Mouse (Mus musculus) heart, postnatal 0 days (tissue): ENCODE measurements around the gene Pdk1.

Experiments
- CTCF ChIP-seq: IDR thresholded peaks from 2 replicates; pipeline ENCODE4 v1.5.1; 2016; ENCODE audit warnings: antibody characterized with exemption, control low read depth, low read depth
- EP300 ChIP-seq: IDR thresholded peaks from 2 replicates; pipeline ENCODE4 v1.6.1; 2016; ENCODE audit warnings: antibody characterized with exemption, low read depth

DNA sequence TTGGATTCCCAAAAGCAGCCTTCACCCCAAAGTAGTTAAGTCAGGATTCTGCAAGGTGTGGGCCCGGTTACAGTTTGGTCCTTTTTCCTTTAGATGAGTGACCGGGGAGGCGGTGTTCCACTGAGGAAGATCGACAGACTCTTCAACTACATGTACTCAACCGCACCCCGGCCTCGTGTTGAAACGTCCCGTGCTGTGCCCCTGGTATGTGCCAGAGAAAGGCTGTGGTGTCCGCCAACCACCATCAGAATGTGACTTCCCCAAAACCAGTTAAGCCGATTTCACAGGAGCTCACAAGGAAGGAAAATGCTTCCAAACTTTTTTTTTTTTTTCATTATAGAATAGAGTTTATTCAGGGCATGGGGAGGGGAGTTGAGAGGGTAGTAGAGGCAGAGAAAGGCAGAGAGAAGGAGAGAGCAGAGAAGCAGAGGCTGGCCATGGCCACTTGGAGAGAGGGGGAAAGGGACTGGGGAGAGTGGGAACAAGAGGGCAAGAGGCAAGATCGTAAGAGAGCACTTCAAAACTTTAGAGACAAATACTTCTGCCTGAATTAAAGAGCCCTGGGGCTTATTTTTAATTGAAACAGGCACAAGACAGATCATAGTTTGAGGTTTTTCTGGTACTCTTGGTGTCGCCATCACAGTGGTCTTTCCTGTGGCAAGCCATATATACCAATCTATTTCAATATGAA, 22.7 kb downstream of the Pdk1 start:
- no peak for TF ChIP-seq CTCF
- TF ChIP-seq EP300, result no peak
